Mouse (Mus musculus): ENCODE measurements at regions not wholly inside any gene's neighbourhood (a gene's known extent, or its start where the extent isn't known, plus 50 kb on each side); places are given as distances from the start of the nearest gene placed in this dataset.

DNA sequence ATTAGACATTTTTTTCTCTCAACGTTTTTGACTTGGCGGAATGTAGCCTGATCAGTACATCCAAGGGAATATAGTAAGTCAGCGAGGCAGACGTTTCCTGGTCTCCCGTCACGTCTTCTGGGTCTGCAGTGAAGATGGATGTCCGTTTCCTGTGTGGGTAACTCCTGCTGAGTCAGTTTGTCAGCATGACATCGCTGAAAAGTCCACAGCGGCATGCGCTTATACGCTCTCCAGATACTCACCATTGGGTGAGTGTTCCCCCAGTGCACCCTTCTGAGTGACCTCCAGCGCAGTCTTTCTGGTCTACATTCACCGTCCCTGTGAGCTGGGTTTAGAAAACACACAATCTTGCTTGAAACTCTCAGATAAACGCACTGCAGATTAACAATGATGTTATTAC lies 58.5 kb upstream of the Klf6 start:
- ATAC-seq = 0 out of 2 replicates have a peak, but pooled peaks have one; percentile 7
- Histone ChIP-seq H3K27me3 (replicated peaks) (no peaks in the 10 kb centered on the region), H3K4me3 (replicated peaks) (no peak overlapping the region), H3K27ac (peak overlapping the region; percentile 73), H3K9me3 (no peaks in the 10 kb centered on the region), H3K36me3 (no peaks in the 10 kb centered on the region), H3K9ac (no peak overlapping the region), H3K4me2 (replicated peaks) (no peak overlapping the region), H3K4me1 (replicated peaks) (peaks cover 4% of the 10 kb centered on the region; the same call in 1 of the 2 replicates)
- 39% methylated on average over 14 of the region's 14 CpGs for WGBS

DNA sequence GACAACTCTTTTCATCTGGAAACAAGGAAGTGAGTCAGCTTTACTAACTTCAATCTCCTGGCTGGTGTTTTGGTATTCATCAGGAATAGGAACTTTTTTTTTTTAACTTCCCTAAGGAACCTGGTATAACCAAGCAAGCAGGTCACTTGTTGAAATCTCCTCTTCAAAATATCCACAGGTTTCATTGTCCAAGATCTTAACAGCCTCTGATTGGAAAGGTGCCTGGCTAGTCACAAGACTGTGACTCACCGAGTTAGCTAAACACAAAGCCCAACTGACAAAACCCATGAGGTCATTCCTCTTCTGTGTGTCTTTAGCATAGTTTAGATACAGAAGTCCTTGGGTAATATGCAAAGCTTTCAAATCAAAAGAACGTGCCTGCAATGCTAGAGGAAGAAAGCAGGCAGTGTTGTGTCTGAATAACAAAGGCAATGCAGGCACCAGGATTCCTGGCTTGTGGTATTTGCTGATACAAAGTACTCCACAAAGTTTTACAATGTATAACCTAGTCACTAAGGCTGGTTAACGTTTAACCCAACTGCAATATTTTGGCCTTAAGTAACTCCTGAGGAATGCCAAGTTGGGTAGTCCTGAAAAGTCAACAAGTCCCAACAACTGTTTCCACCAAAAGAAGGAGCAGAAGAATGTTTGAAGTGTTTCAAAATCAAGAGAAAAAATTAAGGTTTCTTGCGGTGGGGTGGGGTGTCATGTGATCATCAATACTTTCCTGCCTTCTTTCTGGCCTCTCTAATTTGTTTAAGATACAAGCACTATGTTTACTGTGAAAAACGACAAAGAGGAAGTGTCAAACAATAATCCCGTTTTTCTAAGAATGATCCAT lies 57.5 kb upstream of the Klf6 start:
- Histone ChIP-seq H3K9me3 (no peaks in the 10 kb centered on the region), H3K4me3 (replicated peaks) (no peak overlapping the region), H3K27ac (peak overlapping the region; percentile 73), H3K36me3 (no peaks in the 10 kb centered on the region), H3K4me1 (replicated peaks) (peaks cover 4% of the 10 kb centered on the region; the same call in 1 of the 2 replicates), H3K27me3 (replicated peaks) (no peaks in the 10 kb centered on the region), H3K9ac (no peak overlapping the region), H3K4me2 (replicated peaks) (no peak overlapping the region)
- WGBS = 8% methylated on average over 6 of the region's 6 CpGs
- ATAC-seq = peak; percentile 93

DNA sequence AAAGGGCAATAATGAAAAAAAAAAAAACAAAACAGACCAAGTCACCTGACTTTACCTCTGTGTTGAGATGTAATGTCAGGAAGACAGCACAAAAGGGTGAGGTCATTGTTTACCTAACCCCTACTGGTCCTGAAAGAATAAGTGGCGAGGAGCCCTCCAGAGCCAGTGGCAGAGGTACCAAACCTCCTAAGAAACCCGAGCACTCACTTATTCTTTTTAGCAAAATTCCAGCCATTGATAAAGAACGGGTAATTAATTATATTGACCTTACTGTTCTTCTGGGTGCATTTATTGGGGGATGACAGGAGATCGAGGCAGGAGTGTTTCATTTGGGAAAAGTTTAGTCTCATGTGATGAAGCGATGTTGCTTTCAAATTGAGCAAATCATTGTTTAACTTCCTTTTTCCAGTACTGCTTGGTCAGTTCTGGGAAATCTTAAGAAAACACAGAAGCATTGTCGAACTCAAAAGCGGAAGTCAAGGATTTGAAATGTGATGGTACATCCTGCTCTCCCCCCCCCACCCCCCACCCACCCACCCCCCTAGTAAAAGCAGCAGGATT lies 56.8 kb upstream of the Klf6 start:
- Histone ChIP-seq H3K9ac (no peak overlapping the region), H3K4me3 (replicated peaks) (no peak overlapping the region), H3K4me1 (replicated peaks) (peaks cover 4% of the 10 kb centered on the region; the same call in 1 of the 2 replicates), H3K4me2 (replicated peaks) (0 out of 2 replicates have a peak overlapping the region, but pooled peaks have one; percentile 1), H3K27me3 (replicated peaks) (no peaks in the 10 kb centered on the region), H3K9me3 (no peaks in the 10 kb centered on the region), H3K36me3 (no peaks in the 10 kb centered on the region), H3K27ac (0 out of 2 replicates have a peak overlapping the region, but pooled peaks have one; percentile 6)
- 28% methylated on average over 7 of the region's 7 CpGs for WGBS
- peak; percentile 34 for ATAC-seq

GRCm38 (mm10) chr13:5808380-5808779 lies 52.9 kb upstream of the Klf6 start:
- H3K9ac ChIP-seq = no peak overlapping the region
- ATAC-seq = no peak
- 84% methylated on average over 2 of the region's 2 CpGs for WGBS

More at GRCm38 (mm10) chr13:5808380-5808779, 52.9 kb upstream of the Klf6 start:
- Histone ChIP-seq H3K27me3 (replicated peaks) (no peaks in the 10 kb centered on the region), H3K9me3 (no peaks in the 10 kb centered on the region), H3K4me2 (replicated peaks) (no peak overlapping the region), H3K4me3 (replicated peaks) (no peak overlapping the region), H3K36me3 (no peaks in the 10 kb centered on the region), H3K27ac (no peak overlapping the region), H3K4me1 (replicated peaks) (no peaks in the 10 kb centered on the region)

Data from intestine, embryonic 15.5 days (tissue).